Mouse (Mus musculus) forebrain, embryonic 11.5 days (tissue): ENCODE measurements around the gene Gapvd1. TPM values are rescaled to one million over a fixed set of nuclear protein-coding genes. Genes with fewer than 3 reads are reported as not detected.
"Not testable (repeated sequence)": the region's sequence is repeated elsewhere in the genome, so short reads cannot be mapped to it uniquely, and the experiment has no call there.

ENCODE experiments used
- ATAC-seq: fragments of 200-750 bp; cut with Nextera tagmentation; replicated peaks from 2 replicates; pipeline ENCODE4 v1.8.0; 2017; ENCODE audit warnings: moderate TSS enrichment; ENCODE audit not compliant: low FRiP score
- DNase-seq: peaks from one replicate; pipeline ENCODE4 v3.0.0-alpha.2; 2017; ENCODE audit warnings: low spot score
- H3K27ac ChIP-seq: fragments of 300-500 bp; sonication (generic); 2 replicates; pipeline ENCODE4 v1.5.1; 2014; ENCODE audit warnings: low read depth, low read length
- H3K27me3 ChIP-seq: fragments of 300-500 bp; sonication (generic); 2 replicates; pipeline ENCODE4 v1.6.1; 2014; ENCODE audit warnings: mild to moderate bottlenecking, low read length, mixed read lengths; ENCODE audit not compliant: control insufficient read depth, insufficient read depth
- H3K36me3 ChIP-seq: fragments of 300-500 bp; sonication (generic); 2 replicates; pipeline ENCODE4 v1.6.1; 2014; ENCODE audit warnings: mild to moderate bottlenecking, low read length, moderate library complexity, mixed read lengths; ENCODE audit not compliant: control insufficient read depth, insufficient read depth
- H3K4me1 ChIP-seq: fragments of 300-500 bp; sonication (generic); replicated peaks from 2 replicates; pipeline ENCODE4 v1.6.1; 2014; ENCODE audit warnings: low read length, mixed read lengths; ENCODE audit not compliant: control insufficient read depth, insufficient read depth
- H3K4me2 ChIP-seq: fragments of 300-500 bp; sonication (generic); 2 replicates; pipeline ENCODE4 v1.6.1; 2014; ENCODE audit warnings: low read depth, mild to moderate bottlenecking, low read length, moderate library complexity, mixed read lengths; ENCODE audit not compliant: severe bottlenecking
- H3K4me3 ChIP-seq: fragments of 300-500 bp; sonication (generic); 2 replicates; pipeline ENCODE4 v1.5.1; 2014; ENCODE audit warnings: low read depth, low read length
- H3K9ac ChIP-seq: fragments of 300-500 bp; sonication (generic); 2 replicates; pipeline ENCODE4 v1.6.1; 2014; ENCODE audit warnings: low read length
- H3K9me3 ChIP-seq: fragments of 300-500 bp; sonication (generic); 2 replicates; pipeline ENCODE4 v1.6.1; 2016; ENCODE audit warnings: low read length, mixed read lengths; ENCODE audit not compliant: control insufficient read depth
- WGBS: fragments of 180-500 bp; shearing (Covaris S2); extraction: QIAGEN DNeasy Blood & Tissue Kit; methylation state at CpG from one replicate; pipeline ENCODE4 v1.1.7; 2014; 5-methylcytosine and 5-hydroxymethylcytosine counted together
- polyA plus RNA-seq: library from polyadenylated mRNA; unstranded; fragments of >200 nt; fragmentation: Nextera tagmentation; extraction: Ambion mirVana; gene quantifications from 2 replicates; pipeline ENCODE4 v1.2.1, GENCODE M21; 2014

Gene Gapvd1
- polyA plus RNA-seq, 1 experiment from 2014 or later, result 106 TPM

GRCm38 (mm10) chr2:34762174-34762573 is 7.1 kb upstream of the Gapvd1 start:
- no peak overlapping the region for H3K9ac ChIP-seq
- ATAC-seq, result no peak
- no peaks in the 10 kb centered on the region for H3K36me3 ChIP-seq
- no peaks in the 10 kb centered on the region for H3K4me1 ChIP-seq
- no peaks in the 10 kb centered on the region for H3K27me3 ChIP-seq
- H3K4me3 ChIP-seq, result no peak overlapping the region
- no peaks in the 10 kb centered on the region; the same call in 1 of the 2 replicates for H3K9me3 ChIP-seq
- DNase-seq, result no peak
- 88% methylated on average over 2 of the region's 2 CpGs for WGBS
- H3K4me2 ChIP-seq, result no peak overlapping the region
- no peak overlapping the region for H3K27ac ChIP-seq

DNA sequence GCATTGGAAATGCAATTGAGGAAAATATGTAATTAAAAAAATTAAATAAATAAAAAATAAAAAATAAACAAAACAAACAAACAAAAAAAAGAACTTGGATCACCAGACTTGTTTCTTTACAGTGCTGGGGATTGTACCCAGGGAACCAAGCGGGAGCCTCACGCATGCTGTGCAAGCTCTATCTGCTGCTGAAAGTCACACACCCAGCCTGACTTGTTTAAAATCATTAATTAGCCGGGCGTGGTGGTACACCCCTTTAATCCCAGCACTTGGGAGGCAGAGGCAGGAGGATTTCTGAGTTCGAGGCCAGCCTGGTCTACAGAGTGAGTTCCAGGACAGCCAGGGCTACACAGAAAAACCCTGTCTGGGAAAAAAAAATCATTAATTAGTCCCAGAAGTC is 6.2 kb upstream of the Gapvd1 start:
- not testable (repeated sequence) for H3K9me3 ChIP-seq, H3K27ac ChIP-seq, H3K36me3 ChIP-seq, H3K27me3 ChIP-seq, ATAC-seq, H3K4me3 ChIP-seq, DNase-seq, H3K4me2 ChIP-seq, H3K9ac ChIP-seq, H3K4me1 ChIP-seq
- 85% methylated on average over 5 of the region's 5 CpGs for WGBS

DNA sequence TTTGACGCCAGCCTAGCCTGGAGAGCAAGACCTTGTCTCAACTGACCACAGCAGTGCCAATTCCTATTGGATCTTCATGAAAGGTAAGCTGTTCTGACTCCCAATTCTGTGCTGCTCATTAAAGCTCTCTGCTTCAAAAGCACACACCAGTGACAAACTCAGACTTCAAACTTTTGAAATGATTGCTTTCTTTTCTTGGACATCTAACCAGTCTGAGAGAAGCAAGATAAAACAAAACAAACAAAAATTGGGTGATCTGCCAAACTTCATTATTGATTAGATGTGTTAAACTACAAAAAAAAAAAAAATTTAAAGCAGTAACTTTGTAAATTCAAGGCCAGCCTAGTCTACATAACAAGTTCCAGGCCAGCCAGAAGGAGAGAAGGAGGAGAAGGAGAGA is 2.3 kb upstream of the Gapvd1 start:
- H3K27ac ChIP-seq, result no peak overlapping the region
- no peak overlapping the region for H3K4me2 ChIP-seq
- H3K27me3 ChIP-seq, result no peaks in the 10 kb centered on the region
- no peaks in the 10 kb centered on the region for H3K36me3 ChIP-seq
- H3K4me3 ChIP-seq, result no peak overlapping the region
- 57% methylated on average over 1 of the region's 1 CpGs for WGBS
- ATAC-seq (no peak), DNase-seq (no peak)
- H3K4me1 ChIP-seq, result 0 out of 2 replicates have a peak, but pooled peaks cover 2% of the 10 kb centered on the region
- H3K9me3 ChIP-seq, result no peaks in the 10 kb centered on the region
- H3K9ac ChIP-seq, result no peak overlapping the region

GRCm38 (mm10) chr2:34753811-34754550 is 1.1 kb downstream of the Gapvd1 start:
- Histone ChIP-seq H3K27me3 (no peaks in the 10 kb centered on the region), H3K9me3 (no peaks in the 10 kb centered on the region), H3K36me3 (no peaks in the 10 kb centered on the region), H3K4me2 (peak overlapping the region; percentile 57), H3K4me1 (0 out of 2 replicates have a peak, but pooled peaks cover 2% of the 10 kb centered on the region), H3K9ac (peak overlapping the region; percentile 93), H3K27ac (peak overlapping the region; percentile 87), H3K4me3 (peak overlapping the region; percentile 99)
- WGBS, result under 1% methylated on average over 80 of the region's 106 CpGs
- ATAC-seq (peak; percentile 96), DNase-seq (peak; percentile 94)

- Histone ChIP-seq H3K4me2 (no peak overlapping the region), H3K36me3 (no peaks in the 10 kb centered on the region), H3K9me3 (no peaks in the 10 kb centered on the region), H3K9ac (no peak overlapping the region), H3K4me1 (0 out of 2 replicates have a peak, but pooled peaks cover 1% of the 10 kb centered on the region), H3K27ac (no peak overlapping the region), H3K4me3 (no peak overlapping the region), H3K27me3 (no peaks in the 10 kb centered on the region)
- ATAC-seq (no peak), DNase-seq (no peak)
- WGBS, result 81% methylated on average over 2 of the region's 2 CpGs
Observed at GRCm38 (mm10) chr2:34750245-34750644, 4.8 kb downstream of the Gapvd1 start.

DNA sequence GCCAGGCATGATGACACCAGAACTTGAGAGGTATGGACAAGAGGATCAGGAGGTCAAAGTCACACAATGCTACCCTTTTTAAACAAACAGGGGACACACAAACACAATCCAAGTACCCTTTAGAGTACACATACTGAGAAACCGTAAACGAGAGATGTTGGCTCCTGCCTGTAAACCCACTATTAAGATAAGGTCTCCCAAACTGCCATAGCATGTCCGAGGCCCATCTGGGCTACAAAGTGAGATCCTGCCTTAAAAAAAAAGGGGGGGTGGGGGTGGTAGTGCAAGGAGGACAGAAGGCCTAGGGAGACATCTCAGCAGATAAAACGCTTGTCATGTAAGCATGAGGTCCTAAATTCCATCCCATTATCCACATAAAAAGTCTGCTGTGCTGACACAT is 6.6 kb downstream of the Gapvd1 start:
- no peaks in the 10 kb centered on the region for H3K36me3 ChIP-seq
- no peak overlapping the region for H3K27ac ChIP-seq
- H3K4me2 ChIP-seq, result no peak overlapping the region
- no peaks in the 10 kb centered on the region for H3K27me3 ChIP-seq
- WGBS, result 95% methylated on average over 4 of the region's 4 CpGs
- no peaks in the 10 kb centered on the region for H3K4me1 ChIP-seq
- ATAC-seq (no peak), DNase-seq (no peak)
- no peak overlapping the region for H3K4me3 ChIP-seq
- no peak overlapping the region for H3K9ac ChIP-seq
- H3K9me3 ChIP-seq, result no peaks in the 10 kb centered on the region

DNA sequence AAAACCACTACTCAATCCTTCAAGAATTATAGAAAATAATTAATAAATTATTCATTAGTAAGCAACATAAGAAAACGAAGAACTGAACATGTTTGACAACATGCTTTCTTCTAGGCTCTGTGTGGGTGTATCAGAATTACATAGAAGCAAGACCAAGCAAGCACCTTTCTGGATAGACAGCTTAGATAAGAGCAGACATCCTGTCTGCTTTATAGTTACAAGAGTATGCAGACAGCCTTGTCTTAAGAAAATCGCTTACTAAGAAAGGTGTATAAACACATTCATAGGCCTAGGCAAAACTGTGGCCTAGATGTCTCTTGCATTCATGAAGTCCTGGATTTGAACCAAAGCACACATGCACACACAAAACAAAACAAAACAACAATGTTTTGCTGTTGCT is 9.4 kb downstream of the Gapvd1 start:
- DNase-seq (no peak), ATAC-seq (no peak)
- Histone ChIP-seq H3K4me2 (no peak overlapping the region), H3K27ac (no peak overlapping the region), H3K4me3 (no peak overlapping the region), H3K9me3 (no peaks in the 10 kb centered on the region), H3K36me3 (no peaks in the 10 kb centered on the region), H3K4me1 (no peaks in the 10 kb centered on the region), H3K27me3 (no peaks in the 10 kb centered on the region), H3K9ac (no peak overlapping the region)
- 96% methylated on average over 2 of the region's 2 CpGs for WGBS

DNA sequence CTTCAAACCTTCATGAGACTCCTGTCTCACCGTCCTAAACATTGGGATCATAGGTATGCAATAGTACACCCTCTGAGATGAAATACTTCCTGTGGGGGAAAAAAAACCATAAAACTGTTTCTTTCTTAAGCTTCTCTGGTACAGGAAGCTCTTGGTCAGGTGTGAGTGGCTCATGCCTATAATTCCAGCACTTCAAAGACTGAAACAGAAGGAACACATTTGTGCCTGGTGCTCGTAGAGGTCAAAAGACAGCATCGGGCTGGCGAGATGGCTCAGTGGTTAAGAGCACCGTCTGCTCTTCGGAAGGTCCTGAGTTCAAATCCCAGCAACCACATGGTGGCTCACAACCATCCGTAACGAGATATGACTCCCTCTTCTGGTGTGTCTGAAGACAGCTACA is 10.6 kb downstream of the Gapvd1 start:
- Histone ChIP-seq H3K9ac (no peak overlapping the region), H3K36me3 (no peaks in the 10 kb centered on the region), H3K4me2 (no peak overlapping the region), H3K27me3 (no peaks in the 10 kb centered on the region), H3K9me3 (no peaks in the 10 kb centered on the region), H3K4me1 (no peaks in the 10 kb centered on the region), H3K27ac (no peak overlapping the region), H3K4me3 (no peak overlapping the region)
- no peak for ATAC-seq
- 92% methylated on average over 8 of the region's 8 CpGs for WGBS
- DNase-seq, result no peak

- no peak for ATAC-seq
- no peaks in the 10 kb centered on the region for H3K36me3 ChIP-seq
- H3K4me2 ChIP-seq, result no peak overlapping the region
- H3K27me3 ChIP-seq, result no peaks in the 10 kb centered on the region
- no peak overlapping the region for H3K27ac ChIP-seq
- H3K4me1 ChIP-seq, result no peaks in the 10 kb centered on the region
- no peak for DNase-seq
- H3K4me3 ChIP-seq, result no peak overlapping the region
- H3K9me3 ChIP-seq, result no peaks in the 10 kb centered on the region
- 96% methylated on average over 8 of the region's 8 CpGs for WGBS
- no peak overlapping the region for H3K9ac ChIP-seq
Observed at GRCm38 (mm10) chr2:34742675-34743074, 12.4 kb downstream of the Gapvd1 start.
